Mouse (Mus musculus): Measurements from ENCODE around the gene Ptbp1.

Gene Ptbp1

DNA sequence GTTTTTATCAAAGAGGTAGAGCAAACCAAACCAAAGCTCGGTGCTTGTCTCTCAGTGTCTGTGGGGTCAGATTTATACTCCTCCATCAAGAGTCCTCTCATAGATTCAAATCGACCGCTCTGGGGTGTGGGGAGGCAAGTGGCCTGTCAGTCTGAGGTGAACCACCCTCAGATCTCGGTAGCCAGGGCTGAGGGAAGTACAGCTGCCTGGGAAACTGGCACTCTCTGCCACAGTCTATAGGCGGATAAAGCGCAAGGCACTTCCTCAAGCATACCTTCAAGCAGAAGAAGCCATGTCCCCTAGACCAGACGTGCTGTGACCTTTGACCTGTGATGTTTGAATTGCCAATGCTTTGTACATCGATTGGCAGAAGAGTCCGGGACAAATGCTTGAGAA, 21.4 kb upstream of the Ptbp1 start:
- no peak for DNase-seq (ENCODE audit: extremely low read depth, insufficient read length, low spot score)

DNA sequence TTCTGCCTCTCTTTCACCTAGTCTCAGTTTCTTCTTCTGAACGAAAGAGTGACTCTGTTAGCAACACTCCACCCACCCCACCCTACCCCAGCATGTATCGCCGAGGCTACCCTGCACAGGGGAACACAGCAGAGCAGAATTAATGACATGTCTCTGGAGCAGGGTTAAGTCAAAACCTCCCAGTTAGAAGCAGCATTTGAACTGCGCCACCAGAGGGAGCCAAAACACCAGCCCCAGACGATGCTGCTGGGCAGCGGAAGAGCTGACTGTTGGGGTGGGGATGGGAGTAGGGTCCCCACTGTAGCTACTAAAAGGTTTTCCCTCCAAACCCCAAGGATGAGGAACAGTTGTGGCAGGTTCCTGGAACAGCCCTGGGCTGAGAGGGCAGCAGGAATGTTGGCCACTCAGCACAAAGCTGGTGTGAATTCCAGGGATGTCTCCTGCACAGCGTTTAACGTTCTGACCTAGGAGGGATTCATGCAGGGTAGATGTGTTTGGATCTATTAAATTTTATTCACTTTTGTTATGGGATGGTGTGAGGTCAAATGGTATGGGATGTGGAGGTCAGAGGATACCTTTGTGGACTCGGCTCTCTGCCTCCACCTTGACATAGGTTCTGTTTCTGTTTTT, 19.3 kb upstream of the Ptbp1 start:
- DNase-seq (ENCODE audit: extremely low read depth, insufficient read length, low spot score): peak; percentile 41

DNA sequence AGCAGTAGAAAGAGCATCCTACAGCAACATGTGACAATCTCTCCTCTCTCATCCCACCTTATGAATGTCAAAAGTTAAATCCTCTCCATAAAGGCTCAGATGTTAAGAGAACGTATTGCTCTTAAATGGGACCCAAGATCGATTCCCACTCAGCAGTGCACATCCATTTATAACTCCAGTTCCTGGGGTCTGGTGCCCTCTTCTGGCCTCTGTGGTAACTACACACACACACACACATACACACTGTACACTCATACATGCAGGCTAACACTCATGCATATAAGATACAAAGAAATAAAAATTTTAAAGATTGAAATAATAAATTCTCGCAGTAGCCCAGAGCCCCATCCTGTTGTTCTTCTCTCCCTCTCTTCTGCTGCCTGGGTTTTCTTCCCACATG, 17.3 kb upstream of the Ptbp1 start:
- no peak for DNase-seq (ENCODE audit: extremely low read depth, insufficient read length, low spot score)

DNA sequence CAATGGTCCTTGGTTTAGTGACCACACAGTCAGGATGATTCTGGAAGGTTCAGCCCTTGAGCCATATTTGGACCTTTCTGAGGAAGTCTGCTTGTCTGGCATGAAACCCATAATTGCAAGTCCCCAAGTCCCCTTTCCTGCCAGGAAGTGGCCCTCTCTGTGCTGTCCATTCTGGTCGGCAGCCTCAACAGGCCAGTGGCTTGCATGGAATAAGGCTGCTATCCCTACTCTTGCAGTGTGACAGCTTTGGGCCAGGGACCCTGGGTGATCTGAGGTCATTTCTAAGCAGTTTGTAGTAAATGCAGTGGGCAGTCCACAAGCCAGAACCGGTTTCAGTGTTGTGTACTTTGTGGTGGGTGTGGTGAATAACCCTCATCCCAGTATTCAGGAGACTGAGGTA, 16.1 kb upstream of the Ptbp1 start:
- no peak for DNase-seq (ENCODE audit: extremely low read depth, insufficient read length, low spot score)

DNA sequence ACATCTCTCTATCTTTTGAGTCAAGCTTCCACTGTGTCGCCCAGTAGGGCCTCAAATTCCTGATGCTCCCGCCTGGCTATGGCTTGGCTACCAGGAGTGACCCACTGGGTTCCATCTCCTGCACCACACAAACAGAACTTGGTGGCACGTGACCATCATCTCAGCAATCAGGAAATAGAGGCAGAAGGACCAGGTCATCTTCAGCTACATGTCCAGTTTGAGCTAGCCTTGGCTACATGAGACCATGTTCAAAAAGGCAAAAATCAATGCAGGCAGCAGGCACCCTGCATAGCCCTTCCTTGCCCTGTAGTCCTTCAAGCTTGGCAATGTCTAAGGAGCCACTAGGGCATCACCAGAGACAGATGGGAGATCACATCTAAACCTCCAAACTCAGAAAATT, 14.1 kb upstream of the Ptbp1 start:
- no peak for DNase-seq (ENCODE audit: extremely low read depth, insufficient read length, low spot score)

DNA sequence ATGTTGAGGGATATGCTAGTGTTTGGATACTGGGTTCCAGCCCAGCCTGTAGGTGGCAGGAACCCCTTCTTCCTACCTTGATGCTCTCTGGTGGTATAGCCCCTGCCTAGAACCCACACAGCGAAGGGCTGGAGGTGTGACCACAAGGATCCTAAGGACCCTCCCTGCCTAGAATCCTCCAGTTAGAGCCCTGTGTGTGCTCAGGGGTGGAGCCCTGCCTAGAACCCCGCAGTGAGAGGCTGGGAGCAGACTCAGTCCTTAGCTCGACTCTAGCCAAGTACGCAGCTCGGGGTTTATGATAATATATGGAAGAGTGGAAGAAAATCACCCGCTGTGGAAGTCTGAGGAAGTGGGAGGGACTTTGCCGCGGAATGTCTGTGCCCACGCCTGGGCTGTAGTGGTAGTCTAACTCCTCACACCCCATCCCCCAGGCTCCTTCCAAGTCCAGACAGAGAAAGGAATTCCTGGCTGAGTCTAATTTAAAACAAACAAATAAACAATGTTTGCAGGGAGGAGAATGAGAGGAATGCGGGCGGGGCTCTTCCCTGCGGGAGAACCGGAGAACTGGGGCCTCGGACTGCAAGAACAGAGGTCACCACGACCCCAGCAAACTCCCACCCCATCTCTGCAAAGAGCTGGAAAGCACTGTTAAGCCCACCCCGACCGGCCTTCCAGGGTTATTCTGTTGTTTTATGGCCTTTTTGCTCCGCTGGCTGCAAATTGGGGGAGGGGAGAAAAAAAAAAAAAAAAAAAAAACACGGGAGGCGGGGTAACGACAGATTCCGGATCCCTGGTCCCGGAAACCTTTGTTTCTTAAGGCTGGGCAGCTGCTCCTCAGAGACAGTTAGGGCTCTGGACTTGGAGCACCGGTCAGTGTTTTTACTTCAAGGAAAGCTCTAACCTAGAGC, 13.3 kb upstream of the Ptbp1 start:
- DNase-seq (ENCODE audit: extremely low read depth, insufficient read length, low spot score): peak; percentile 77

DNA sequence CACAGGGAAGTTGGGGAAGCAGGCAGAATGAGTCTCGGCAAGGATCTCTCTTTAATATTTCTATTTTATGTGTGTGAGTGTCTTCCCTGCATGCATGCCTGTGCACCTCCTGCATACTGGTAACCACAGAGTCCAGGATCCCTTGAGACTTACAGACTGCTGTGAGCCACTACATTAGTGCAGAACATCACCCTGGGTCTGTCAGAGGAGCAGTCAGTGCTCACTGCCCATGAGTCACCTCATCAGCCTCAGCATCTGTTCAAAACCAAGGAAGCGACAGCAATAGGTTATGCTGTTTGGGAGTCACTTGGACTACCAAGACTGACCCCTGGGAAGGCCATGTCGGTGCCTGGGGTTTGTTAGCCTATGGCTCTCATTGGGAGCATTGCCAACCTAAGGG, 11.9 kb upstream of the Ptbp1 start:
- peak; percentile 53 for DNase-seq (ENCODE audit: extremely low read depth, insufficient read length, low spot score)

DNA sequence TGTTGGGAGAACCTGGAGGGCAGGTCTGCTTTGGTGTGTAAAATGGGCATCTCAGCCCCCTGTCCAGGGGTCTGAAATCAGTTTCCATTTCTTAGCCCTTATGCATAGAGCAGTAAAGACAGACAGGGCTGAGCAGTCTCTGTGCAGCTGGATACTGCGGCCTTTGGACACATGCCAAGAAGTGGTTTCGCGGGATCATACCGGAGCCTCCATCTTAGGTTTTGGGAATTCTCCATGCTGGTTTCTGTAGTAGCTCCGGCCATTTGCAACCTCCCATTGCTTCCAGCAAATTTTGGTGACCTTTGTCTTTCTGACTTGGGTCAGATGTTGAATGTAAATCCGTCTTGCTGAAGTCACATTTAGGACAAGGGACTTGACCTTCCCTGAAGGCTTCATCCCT, 10.8 kb upstream of the Ptbp1 start:
- DNase-seq (ENCODE audit: extremely low read depth, insufficient read length, low spot score): no peak

DNA sequence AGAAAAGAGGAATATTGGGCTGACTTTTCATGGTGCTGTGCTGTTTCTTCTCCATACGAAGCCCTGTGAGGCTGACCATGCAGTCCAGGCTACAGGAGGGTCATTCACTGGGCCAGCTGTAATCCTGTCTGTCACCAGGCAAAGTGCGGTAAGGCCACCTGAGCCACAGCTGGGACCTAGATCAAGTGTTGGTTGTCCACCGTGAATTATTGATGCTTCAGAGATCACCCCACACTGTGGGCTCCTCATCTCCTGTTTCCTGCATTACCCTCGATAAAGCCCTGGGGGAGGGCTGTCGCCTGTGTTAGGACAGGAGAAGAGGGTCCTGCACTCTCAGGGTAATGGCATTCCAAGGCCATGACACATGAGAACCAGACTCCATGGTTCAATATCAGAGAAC, 7.7 kb upstream of the Ptbp1 start:
- DNase-seq (ENCODE audit: extremely low read depth, insufficient read length, low spot score): no peak

DNA sequence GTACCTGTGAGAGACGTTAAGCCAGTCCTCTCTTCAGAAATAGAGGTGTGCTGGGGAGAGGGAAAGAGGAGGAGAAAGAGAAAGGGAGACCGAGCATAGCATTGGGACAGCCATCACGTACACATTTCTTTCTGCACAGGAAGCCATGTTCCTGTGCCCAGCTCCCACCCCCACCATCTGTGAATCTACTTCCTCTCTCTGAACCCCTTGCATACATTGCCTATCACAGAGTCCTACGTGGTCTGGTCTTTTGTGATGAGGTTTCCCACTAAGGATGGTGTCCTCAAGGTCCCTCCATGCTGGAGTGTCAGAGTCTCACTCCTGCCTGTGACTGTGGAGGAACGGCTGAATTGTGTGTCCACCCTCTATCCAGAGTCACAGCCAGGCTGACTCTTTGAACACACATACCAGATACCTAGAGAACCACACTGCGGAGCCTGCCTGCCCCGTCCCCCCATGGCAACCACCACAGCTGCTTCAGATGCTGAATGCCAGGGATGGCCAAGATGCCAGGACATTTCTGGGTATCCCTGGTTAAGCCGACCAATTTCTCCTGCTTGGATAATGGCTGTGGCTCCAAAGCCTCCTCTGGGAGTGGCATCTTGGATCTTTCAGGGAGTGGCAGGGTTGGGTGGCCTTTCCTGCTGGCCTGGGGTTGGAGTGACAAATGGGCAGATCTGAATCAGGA, 4.1 kb upstream of the Ptbp1 start:
- DNase-seq (ENCODE audit: extremely low read depth, insufficient read length, low spot score): no peak

DNA sequence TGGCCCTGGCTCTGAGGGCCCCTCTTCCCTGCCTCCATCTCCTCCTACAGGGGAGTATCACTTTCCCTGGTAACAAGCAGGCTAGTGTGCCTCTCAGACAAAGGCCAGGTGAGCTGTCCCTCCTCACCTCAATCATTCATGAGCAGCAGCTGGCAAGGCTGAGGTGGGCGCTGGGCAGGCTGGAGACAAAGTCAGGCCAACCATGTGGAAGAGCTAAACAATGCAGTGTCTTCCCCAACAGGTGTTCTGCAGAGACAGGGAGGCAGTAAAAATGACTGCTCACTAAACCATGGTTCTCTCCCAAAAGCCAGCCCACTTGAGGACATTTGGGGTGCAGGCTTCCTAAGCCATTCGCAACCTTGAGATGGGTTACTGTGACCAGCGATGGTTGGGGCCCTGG, 2.6 kb upstream of the Ptbp1 start:
- DNase-seq (ENCODE audit: extremely low read depth, insufficient read length, low spot score): no peak

DNA sequence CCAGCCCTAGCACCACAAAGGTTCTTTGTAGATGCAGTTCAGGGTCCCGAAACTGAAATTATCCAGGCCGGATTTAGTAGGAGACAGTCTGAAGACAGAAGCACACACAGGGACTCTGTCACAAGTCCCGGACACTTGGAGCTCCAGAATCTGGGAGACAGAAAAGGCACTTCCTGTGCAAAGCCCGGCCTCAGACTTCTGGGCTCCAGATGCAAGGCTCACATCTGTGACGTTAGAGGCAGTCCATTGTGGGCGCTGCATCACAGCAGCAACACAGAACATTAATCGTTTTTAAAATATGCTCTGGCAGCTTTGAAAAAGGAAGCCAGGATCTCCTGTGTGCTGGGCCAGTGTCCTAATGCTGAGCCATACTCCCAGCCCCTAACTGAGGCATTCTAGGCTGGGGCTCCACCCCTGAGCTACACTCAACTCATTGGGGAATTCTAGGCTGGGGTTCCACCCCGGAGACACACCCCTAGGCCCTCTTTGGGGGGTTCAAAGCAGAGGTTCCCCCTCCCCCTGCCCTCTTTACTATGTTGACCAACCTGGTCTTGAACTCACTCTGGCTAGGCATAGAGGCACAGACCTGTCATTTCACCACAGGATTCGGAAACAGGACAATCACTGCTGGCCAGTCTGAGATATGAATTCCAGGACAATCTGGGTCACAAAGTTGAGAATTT, 2.0 kb upstream of the Ptbp1 start:
- peak; percentile 34 for DNase-seq (ENCODE audit: extremely low read depth, insufficient read length, low spot score)

DNA sequence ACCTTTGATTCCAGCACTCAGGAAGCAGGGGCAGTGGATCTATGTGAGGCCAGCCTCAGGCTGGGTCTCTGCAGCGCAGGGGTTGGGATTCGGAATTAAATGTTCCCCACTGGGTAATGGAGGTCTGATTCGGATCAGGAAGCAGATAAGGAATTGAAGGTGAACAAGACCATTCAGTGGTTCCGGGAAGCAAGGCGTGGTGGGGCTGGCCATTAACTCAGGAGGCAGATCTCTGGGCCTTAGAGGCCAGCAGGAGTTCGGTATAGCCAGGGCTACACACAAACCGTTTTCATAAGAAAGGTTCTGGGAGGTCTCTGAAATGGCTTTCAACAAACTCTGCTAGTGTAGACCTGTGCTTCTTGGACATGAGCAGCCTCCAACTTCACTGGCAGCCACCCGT, 1.4 kb upstream of the Ptbp1 start:
- DNase-seq (ENCODE audit: extremely low read depth, insufficient read length, low spot score): no peak

DNA sequence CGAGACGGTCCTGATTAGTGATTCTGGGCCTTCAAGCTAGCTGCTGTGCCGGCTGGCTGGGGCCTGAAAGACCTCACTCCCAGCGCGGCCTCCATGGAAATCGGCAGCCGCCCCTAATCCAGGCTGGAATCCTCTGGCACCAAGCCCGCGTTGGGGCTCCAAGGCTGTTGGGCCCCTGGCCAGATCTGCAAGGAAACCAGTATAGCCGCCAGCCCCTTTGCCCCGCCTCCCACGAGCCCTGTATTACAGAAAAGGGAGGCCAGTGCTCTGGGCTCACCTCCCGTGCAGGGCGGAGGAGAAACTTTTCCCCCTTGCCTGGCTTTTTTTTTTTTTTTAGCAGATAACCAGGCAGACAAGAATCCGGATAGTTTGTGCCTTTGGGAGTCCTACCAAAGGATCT, 835 bp upstream of the Ptbp1 start:
- peak; percentile 89 for DNase-seq (ENCODE audit: extremely low read depth, insufficient read length, low spot score)

DNA sequence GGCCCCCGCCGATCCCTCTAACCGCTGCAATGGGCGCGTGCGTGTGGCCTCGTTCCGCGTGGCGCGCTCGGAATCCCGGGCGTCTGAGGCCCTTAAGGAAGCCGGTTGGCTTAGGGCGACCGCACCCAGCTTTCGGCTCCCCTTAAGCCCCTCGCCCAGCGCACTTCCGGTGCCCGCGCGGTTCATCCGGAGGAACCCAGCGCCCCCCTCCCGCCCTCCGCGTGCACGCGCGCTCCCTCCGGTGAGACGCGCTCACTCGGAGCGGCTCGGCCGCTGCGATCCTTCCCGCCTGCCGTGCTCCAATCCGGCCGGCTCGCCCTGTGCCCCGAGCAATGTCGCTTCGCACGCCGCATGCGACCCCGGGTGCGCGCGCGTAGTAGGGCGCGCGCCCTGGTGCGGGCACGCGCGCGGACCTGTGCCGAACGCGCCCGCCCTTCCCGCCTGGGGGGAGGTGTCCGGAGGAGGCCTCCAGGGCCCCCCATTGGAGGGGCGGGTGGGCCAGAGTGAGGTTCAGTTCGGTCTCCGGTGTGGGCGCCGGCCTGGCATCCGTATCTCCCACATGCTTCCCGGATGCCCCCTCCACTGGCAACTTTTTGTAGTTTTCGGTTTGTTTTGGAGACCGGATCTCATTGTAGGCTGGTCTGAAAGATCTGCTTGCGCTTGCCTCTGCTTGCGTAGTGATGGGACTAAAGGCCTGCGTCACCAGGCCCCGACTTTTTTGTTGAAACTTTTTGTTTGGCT, 744 bp downstream of the Ptbp1 start:
- DNase-seq (ENCODE audit: extremely low read depth, insufficient read length, low spot score): peak; percentile 83

DNA sequence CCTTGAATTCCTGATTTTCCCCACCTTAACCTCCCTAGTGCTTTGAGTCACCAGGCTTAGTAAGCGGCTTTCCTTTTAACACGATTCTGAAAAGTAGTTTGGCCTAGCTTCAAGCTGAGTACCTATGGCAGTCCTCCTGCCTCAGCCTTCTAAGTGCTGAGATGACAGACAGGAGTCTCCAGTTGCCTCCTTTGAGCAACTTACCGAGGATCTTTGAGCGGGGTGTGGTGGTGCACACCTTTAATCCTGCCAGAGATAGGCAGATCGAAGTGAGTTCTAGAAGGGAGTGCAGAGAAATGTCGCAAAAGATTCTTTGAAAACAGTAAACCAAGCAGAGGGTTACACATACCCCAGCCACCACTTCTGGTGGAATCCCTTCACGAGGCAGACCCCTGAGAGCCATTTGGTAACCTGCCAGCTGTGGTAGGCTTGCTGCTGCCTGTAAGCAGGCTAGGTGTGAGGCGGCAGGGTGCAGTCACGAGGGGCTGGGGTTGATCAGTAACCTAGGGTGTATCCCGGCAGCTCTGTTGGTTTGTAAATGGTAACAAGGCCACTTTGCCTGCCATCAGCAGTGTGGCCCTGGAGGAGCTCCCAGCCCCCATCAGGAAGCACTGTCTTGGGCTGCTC, 1.4 kb downstream of the Ptbp1 start:
- peak; percentile 45 for DNase-seq (ENCODE audit: extremely low read depth, insufficient read length, low spot score)

DNA sequence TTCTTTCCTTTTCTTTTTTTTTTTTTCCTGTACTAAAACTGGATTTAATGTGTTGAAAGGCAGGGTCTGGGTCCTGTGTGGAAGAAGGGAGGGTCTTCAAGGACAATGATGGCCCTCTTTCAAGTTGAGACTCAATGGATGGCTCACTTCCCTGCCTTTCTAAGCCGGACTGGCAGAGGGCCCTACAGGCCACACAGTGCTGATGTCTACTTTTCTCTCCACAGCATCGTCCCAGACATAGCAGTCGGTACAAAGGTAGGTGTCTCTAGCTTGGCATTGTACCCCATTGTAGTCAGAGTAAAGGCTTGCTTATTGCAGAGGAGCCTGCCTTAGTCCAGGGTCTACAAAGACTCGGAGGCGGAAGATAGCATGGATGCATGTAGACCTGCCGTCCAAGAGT, 2.1 kb downstream of the Ptbp1 start:
- DNase-seq (ENCODE audit: extremely low read depth, insufficient read length, low spot score): no peak

DNA sequence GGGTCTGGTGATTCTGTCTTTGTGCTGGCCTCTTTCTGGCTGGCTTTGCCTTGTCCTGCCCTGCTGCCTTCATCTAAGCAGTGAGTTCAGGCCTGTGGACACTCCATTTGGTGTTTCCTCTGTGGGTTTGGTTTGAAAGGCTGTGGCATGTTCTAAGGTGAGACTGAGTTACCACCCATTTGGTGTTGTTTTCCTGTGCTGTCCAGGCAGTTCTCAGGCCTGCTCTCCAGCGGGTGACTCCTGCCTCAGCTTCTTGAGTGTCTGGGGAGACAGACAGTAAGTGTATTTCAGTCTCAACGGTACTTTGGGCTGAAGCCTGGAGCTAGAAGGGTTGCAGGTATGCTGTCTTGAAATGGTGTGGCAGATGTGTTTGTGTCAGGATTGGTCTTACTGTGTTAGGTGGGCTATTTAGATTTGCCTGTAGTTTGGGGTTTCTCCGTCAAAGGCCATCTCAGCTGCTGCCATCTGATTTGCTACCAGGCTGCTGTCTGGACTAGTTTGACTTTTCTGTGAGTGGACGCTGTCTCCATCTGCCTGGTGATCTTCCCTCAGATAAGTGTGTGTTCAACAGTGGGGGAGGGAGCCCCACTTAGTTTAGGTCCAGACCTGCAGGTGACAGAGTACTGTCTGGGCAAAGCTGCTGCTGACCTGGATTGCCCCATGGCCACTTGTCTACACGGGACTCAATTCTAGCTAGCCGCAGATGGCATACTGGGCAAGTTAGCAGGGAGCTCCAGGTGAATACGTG, 2.7 kb downstream of the Ptbp1 start:
- DNase-seq (ENCODE audit: extremely low read depth, insufficient read length, low spot score): no peak

DNA sequence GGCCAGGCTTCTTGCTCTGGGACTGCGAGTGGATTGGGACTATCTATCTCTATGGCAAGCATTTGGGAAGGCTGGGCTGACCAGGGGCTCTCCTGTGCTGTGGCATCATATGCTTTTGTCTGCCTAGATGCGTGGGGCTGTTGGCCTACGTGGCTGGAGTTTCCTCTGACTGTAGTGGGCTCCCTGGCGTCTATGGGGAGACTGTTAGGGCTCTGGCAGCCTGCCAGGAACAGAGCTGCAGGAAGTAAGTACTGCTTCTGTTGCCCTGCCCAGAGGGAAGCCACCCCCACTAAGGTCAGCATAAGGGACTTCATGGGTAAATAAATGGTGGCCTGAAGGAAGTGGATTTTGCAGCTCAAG, 3.2 kb downstream of the Ptbp1 start:
- peak; percentile 50 for DNase-seq (ENCODE audit: extremely low read depth, insufficient read length, low spot score)

Measured in 3134 (cell line).